Mouse (Mus musculus): ENCODE data around the gene Mamdc4. TPM values are rescaled to one million over a fixed set of nuclear protein-coding genes. Genes with fewer than 3 reads are reported as not detected.

Mamdc4 gene
- polyA plus RNA-seq, 1 experiment from 2014 or later, result 5.0 TPM

GRCm38 (mm10) chr2:25549021-25549991 lies 25.3 kb downstream of the Mamdc4 start:
- Histone ChIP-seq H3K9me3 (ENCODE audit: control insufficient read depth, low read length) (no peaks in the 10 kb centered on the region), H3K4me2 (ENCODE audit: low read depth, low read length, severe bottlenecking) (no peak overlapping the region), H3K27me3 (ENCODE audit: control insufficient read depth, insufficient read depth, low read length) (no peaks in the 10 kb centered on the region), H3K36me3 (ENCODE audit: control insufficient read depth, insufficient read depth, low read length) (no peaks in the 10 kb centered on the region), H3K4me3 (ENCODE audit: low read depth, low read length) (no peak overlapping the region), H3K4me1 (replicated peaks; ENCODE audit: control insufficient read depth, insufficient read depth, low read length) (peaks cover 4% of the 10 kb centered on the region), H3K27ac (ENCODE audit: low read depth, low read length) (no peak overlapping the region), H3K9ac (ENCODE audit: low read length) (no peak overlapping the region)
- 84% methylated on average over 9 of the region's 9 CpGs for WGBS
- DNase-seq (ENCODE audit: low spot score) (no peak), ATAC-seq (replicated peaks; ENCODE audit: low FRiP score) (no peak)

- WGBS, result 2% methylated on average over 48 of the region's 48 CpGs
These were observed 27.7 kb downstream of the Mamdc4 start, which contains the start of gene Traf2 for GRCm38 (mm10) chr2:25546811-25547491. Traf2 (minus strand) TSS chr2:25546940.

DNA sequence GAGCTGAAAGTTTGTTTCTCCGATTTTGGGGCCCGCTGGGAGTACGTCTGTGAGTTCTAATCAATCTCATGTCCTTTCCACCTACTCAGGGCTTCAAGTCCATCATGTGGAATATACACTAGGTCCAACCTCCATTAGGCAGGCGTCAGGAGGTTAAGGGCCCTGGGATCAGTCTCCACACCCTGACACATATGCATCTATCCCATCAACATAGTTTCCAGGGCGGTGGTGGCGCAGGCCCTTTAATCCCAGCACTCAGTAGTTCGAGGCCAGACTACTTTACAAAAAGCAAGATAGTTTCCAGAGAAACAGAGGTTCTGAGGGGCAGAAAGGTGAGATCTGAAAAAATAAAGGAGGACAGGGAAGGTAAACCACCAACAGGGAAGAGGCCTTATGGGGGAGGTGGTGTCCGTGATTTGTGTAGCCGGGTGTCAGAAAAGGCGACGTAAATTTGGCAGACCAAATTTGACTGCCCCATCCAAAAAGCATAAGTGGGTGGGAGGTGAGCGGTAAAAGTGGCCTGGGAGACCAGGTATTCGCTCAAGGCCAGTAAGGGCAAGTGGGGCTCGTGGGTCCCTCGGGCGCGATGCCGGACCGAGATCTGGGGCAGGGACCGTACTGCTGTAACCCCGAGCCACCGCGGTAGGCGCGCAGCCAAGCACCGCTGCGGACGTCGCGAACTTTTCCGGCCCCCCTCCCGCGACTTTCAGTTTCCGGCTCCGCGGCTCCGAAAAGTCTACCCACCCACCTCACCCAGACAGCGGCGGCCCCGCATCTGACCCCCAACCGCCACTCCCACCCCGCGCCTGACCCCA lies 28.4 kb downstream of the Mamdc4 start:
- peak overlapping the region; percentile 57 for H3K4me2 ChIP-seq (ENCODE audit: low read depth, low read length, severe bottlenecking)
- DNase-seq (ENCODE audit: low spot score) (no peak), ATAC-seq (replicated peaks; ENCODE audit: low FRiP score) (peak; percentile 70)
- no peaks in the 10 kb centered on the region for H3K27me3 ChIP-seq (ENCODE audit: control insufficient read depth, insufficient read depth, low read length)
- H3K9ac ChIP-seq (ENCODE audit: low read length), result peak overlapping the region; percentile 83
- H3K27ac ChIP-seq (ENCODE audit: low read depth, low read length), result 0 out of 2 replicates have a peak overlapping the region, but pooled peaks have one; percentile 18
- 9% methylated on average over 43 of the region's 43 CpGs for WGBS
- H3K4me1 ChIP-seq (replicated peaks; ENCODE audit: control insufficient read depth, insufficient read depth, low read length), result peaks cover 4% of the 10 kb centered on the region
- peak overlapping the region; percentile 72 for H3K4me3 ChIP-seq (ENCODE audit: low read depth, low read length)
- H3K36me3 ChIP-seq (ENCODE audit: control insufficient read depth, insufficient read depth, low read length), result no peaks in the 10 kb centered on the region
- H3K9me3 ChIP-seq (ENCODE audit: control insufficient read depth, low read length), result no peaks in the 10 kb centered on the region

More at GRCm38 (mm10) chr2:25546811-25547491, 27.7 kb downstream of the Mamdc4 start, which contains the start of gene Traf2:
- Histone ChIP-seq H3K4me1 (replicated peaks; ENCODE audit: control insufficient read depth, insufficient read depth, low read length) (peaks cover 4% of the 10 kb centered on the region), H3K36me3 (ENCODE audit: control insufficient read depth, insufficient read depth, low read length) (no peaks in the 10 kb centered on the region), H3K9ac (ENCODE audit: low read length) (peak within 1 kb of the TSS; percentile 83), H3K9me3 (ENCODE audit: control insufficient read depth, low read length) (no peaks in the 10 kb centered on the region), H3K4me2 (ENCODE audit: low read depth, low read length, severe bottlenecking) (peak within 1 kb of the TSS; percentile 57), H3K27ac (ENCODE audit: low read depth, low read length) (0 out of 2 replicates have a peak within 1 kb of the TSS, but pooled peaks have one; percentile 18), H3K4me3 (ENCODE audit: low read depth, low read length) (peak within 1 kb of the TSS; percentile 72), H3K27me3 (ENCODE audit: control insufficient read depth, insufficient read depth, low read length) (no peaks in the 10 kb centered on the region)
- peak; percentile 99 for ATAC-seq (replicated peaks; ENCODE audit: low FRiP score)
- peak; percentile 99 for DNase-seq (ENCODE audit: low spot score)

DNA sequence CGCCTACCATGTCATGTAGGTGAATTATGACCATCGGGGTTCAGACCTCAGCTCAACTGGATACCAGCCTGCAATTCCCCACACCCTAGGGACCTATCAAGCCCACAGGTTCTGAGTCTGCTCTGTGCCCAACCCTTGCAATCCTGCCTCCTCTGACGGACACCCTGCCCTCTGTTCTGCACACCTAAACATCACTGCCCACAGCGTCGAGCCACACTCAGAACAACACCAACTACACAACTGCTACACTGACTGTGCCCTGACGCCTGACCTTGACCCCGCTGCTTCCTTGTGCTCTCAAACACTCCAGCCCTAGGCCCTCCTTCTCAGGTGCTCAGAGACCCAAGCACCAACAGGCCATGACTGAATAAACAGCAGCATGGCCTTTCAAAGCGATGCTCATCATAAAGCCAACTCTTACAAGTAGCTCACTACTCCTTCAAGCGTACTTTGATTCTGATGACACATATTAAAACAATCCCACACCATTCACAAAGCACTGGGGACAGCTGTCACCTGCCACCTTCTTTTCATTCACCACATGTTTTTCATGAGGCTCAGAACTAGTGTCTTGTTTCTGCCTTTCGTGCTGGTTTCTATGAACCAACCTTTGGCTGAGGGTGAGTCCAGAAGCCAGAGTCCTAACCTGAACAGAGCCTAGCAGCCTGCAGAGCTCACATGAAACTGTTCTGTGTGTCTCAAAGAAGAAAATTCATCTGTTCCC lies 32.8 kb downstream of the Mamdc4 start:
- Histone ChIP-seq H3K9ac (ENCODE audit: low read length) (no peak overlapping the region), H3K4me3 (ENCODE audit: low read depth, low read length) (no peak overlapping the region), H3K27me3 (ENCODE audit: control insufficient read depth, insufficient read depth, low read length) (no peaks in the 10 kb centered on the region), H3K36me3 (ENCODE audit: control insufficient read depth, insufficient read depth, low read length) (no peaks in the 10 kb centered on the region), H3K27ac (ENCODE audit: low read depth, low read length) (no peak overlapping the region), H3K9me3 (ENCODE audit: control insufficient read depth, low read length) (no peaks in the 10 kb centered on the region), H3K4me2 (ENCODE audit: low read depth, low read length, severe bottlenecking) (no peak overlapping the region), H3K4me1 (replicated peaks; ENCODE audit: control insufficient read depth, insufficient read depth, low read length) (peaks cover 4% of the 10 kb centered on the region)
- 92% methylated on average over 10 of the region's 10 CpGs for WGBS
- no peak for ATAC-seq (replicated peaks; ENCODE audit: low FRiP score)
- no peak for DNase-seq (ENCODE audit: low spot score)

- Histone ChIP-seq H3K27me3 (ENCODE audit: control insufficient read depth, insufficient read depth, low read length) (no peaks in the 10 kb centered on the region), H3K9ac (ENCODE audit: low read length) (no peak overlapping the region), H3K36me3 (ENCODE audit: control insufficient read depth, insufficient read depth, low read length) (no peaks in the 10 kb centered on the region; the same call in 1 of the 2 replicates), H3K27ac (ENCODE audit: low read depth, low read length) (no peak overlapping the region), H3K9me3 (ENCODE audit: control insufficient read depth, low read length) (no peaks in the 10 kb centered on the region), H3K4me3 (ENCODE audit: low read depth, low read length) (no peak overlapping the region), H3K4me1 (replicated peaks; ENCODE audit: control insufficient read depth, insufficient read depth, low read length) (no peaks in the 10 kb centered on the region), H3K4me2 (ENCODE audit: low read depth, low read length, severe bottlenecking) (no peak overlapping the region)
- 92% methylated on average over 4 of the region's 4 CpGs for WGBS
- DNase-seq (ENCODE audit: low spot score), result no peak
- ATAC-seq (replicated peaks; ENCODE audit: low FRiP score), result no peak
These were observed 34.1 kb downstream of the Mamdc4 start for GRCm38 (mm10) chr2:25540541-25540948.

DNA sequence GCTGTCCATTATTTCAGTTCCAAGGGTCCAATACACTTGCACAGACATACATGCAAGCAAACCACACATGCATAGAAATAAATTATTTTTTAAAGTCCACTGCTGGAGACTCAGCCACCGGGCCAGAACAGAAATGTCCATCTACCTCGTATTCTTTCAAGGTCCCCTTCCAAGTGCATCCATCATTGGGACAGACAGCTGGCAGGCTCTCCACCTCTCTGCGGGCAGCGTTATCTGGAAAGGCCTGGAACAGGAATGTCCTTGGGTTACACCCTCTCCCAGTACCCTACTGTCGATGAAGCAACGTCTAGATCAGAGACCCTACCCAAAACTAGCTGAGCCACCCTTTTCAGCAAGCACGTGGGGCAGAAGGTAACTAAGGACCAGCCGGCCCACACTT lies 38.1 kb downstream of the Mamdc4 start:
- no peaks in the 10 kb centered on the region for H3K27me3 ChIP-seq (ENCODE audit: control insufficient read depth, insufficient read depth, low read length)
- ATAC-seq (replicated peaks; ENCODE audit: low FRiP score), result no peak

GRCm38 (mm10) chr2:25534866-25535182 lies 39.8 kb downstream of the Mamdc4 start:
- WGBS, result 94% methylated on average over 2 of the region's 2 CpGs

More for the DNA sequence above, 38.1 kb downstream of the Mamdc4 start:
- no peak for DNase-seq (ENCODE audit: low spot score)
- no peak overlapping the region for H3K4me3 ChIP-seq (ENCODE audit: low read depth, low read length)
- no peak overlapping the region for H3K9ac ChIP-seq (ENCODE audit: low read length)
- no peak overlapping the region for H3K27ac ChIP-seq (ENCODE audit: low read depth, low read length)
- no peaks in the 10 kb centered on the region for H3K9me3 ChIP-seq (ENCODE audit: control insufficient read depth, low read length)
- 94% methylated on average over 8 of the region's 8 CpGs for WGBS
- H3K4me2 ChIP-seq (ENCODE audit: low read depth, low read length, severe bottlenecking), result no peak overlapping the region
- H3K36me3 ChIP-seq (ENCODE audit: control insufficient read depth, insufficient read depth, low read length), result no peaks in the 10 kb centered on the region; the same call in 1 of the 2 replicates
- H3K4me1 ChIP-seq (replicated peaks; ENCODE audit: control insufficient read depth, insufficient read depth, low read length), result no peaks in the 10 kb centered on the region

More at GRCm38 (mm10) chr2:25534866-25535182, 39.8 kb downstream of the Mamdc4 start:
- ATAC-seq (replicated peaks; ENCODE audit: low FRiP score) (no peak), DNase-seq (ENCODE audit: low spot score) (no peak)
- no peak overlapping the region for H3K27ac ChIP-seq (ENCODE audit: low read depth, low read length)
- no peaks in the 10 kb centered on the region for H3K4me1 ChIP-seq (replicated peaks; ENCODE audit: control insufficient read depth, insufficient read depth, low read length)
- no peaks in the 10 kb centered on the region for H3K27me3 ChIP-seq (ENCODE audit: control insufficient read depth, insufficient read depth, low read length)
- H3K9ac ChIP-seq (ENCODE audit: low read length), result no peak overlapping the region
- H3K4me2 ChIP-seq (ENCODE audit: low read depth, low read length, severe bottlenecking), result no peak overlapping the region
- H3K9me3 ChIP-seq (ENCODE audit: control insufficient read depth, low read length), result no peaks in the 10 kb centered on the region
- no peak overlapping the region for H3K4me3 ChIP-seq (ENCODE audit: low read depth, low read length)
- H3K36me3 ChIP-seq (ENCODE audit: control insufficient read depth, insufficient read depth, low read length), result peaks cover 6% of the 10 kb centered on the region; the same call in 1 of the 2 replicates
